Mouse (Mus musculus) erythroblast, embryonic 14.5 days (primary cell): Measurements from ENCODE around the gene Mocs1. TPM values are rescaled to one million over a fixed set of nuclear protein-coding genes. Genes with fewer than 3 reads are reported as not detected.
"Not testable (repeated sequence)": the region's sequence is repeated elsewhere in the genome, so short reads cannot be mapped to it uniquely, and the experiment has no call there.

Experiments
- H3K27me3 ChIP-seq: 2 replicates; pipeline ENCODE4 v1.6.1; 2012; ENCODE audit warnings: inconsistent platforms; ENCODE audit not compliant: control insufficient read depth
- H3K36me3 ChIP-seq: 2 replicates; pipeline ENCODE4 v1.6.1; 2012; ENCODE audit warnings: mild to moderate bottlenecking, inconsistent platforms; ENCODE audit not compliant: control insufficient read depth
- H3K4me1 ChIP-seq: 2 replicates; pipeline ENCODE4 v1.6.1; 2012; ENCODE audit warnings: inconsistent platforms; ENCODE audit not compliant: control insufficient read depth
- H3K4me3 ChIP-seq: replicated peaks from 2 replicates; pipeline ENCODE3; 2012; ENCODE audit warnings: moderate library complexity, mild to moderate bottlenecking, inconsistent platforms
- H3K9me3 ChIP-seq: 2 replicates; pipeline ENCODE4 v1.6.1; 2012; ENCODE audit warnings: low read length, inconsistent platforms, mixed read lengths; ENCODE audit not compliant: control insufficient read depth
- GATA1 ChIP-seq: IDR thresholded peaks from 2 replicates; pipeline ENCODE4 v1.6.1; 2012; ENCODE audit warnings: low read length, inconsistent platforms, mixed read lengths
- TAL1 ChIP-seq: IDR thresholded peaks from 3 replicates; pipeline ENCODE4 v1.6.1; 2012; ENCODE audit warnings: low read length, inconsistent platforms, mixed read lengths
- polyA plus RNA-seq: library from polyadenylated mRNA; stranded (reverse); fragments of >175 nt; gene quantifications from 2 replicates; pipeline ENCODE4 v1.2.3, GENCODE M21; 2012

Gene Mocs1
- polyA plus RNA-seq, 1 experiment = 0.95 TPM

DNA sequence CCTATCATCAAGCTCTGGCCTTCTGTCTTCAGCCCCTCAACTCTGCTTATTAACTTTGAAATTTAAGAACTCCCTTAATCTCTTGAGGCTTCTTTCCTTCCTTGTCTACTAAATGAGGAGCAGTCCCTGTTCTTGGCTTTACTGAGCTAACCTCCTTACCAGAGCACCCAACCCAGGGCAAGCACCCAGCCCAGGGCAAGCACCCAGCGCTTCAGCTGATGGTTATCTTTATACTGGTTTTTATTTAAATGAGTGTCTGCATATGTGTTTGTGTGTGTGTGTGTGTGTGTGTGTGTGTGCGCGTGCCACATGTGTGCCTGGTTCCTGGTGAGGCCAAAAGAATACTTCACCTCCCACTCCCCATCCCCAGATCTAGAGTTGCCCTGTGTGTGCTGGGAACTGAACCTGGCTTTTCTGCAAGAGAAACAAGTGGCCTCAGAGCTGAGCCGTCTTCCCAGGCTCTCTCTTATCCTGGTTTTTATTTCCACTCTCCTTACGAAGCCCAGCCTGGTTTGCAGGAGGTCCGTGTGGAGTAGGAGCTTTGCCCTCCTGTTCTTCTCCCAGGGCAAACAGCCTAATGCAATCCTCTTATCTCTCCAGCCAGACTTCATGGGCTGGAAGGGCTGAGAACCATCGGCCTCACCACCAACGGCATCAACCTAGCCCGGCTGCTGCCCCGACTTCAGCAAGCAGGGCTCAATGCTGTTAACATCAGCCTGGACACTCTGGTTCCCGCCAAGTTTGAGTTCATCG, 10.8 kb downstream of the Mocs1 start:
- Histone ChIP-seq H3K9me3 (peaks cover 7% of the 10 kb centered on the region), H3K4me1 (peaks cover 61% of the 10 kb centered on the region), H3K36me3 (peaks cover 56% of the 10 kb centered on the region), H3K27me3 (no peaks in the 10 kb centered on the region), H3K4me3 (peak overlapping the region; percentile 49)
- TF ChIP-seq TAL1 (peak; percentile 64), GATA1 (peak; percentile 54)

DNA sequence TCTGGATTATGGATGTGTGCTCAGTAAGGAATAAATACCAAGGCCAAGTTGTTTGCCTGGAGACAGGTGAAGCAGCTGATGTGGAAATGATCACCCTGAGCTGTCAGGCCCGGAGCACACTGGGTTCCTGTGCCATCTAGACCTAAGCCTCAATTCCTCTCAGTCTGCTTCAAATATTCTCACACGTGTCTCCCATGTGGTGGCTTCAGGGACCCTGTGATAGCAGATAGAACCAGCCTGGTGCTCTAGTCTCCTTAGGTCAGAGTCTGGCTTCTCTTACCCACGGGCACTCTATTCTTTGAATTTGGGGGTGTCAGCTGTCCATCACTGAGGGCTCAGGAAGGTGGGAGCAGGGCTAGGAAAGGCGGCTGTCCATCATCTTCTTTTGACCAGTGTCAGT, 11.5 kb downstream of the Mocs1 start:
- peaks cover 7% of the 10 kb centered on the region for H3K9me3 ChIP-seq
- TF ChIP-seq GATA1 = no peak
- TF ChIP-seq TAL1 = no peak
- peaks cover 54% of the 10 kb centered on the region for H3K4me1 ChIP-seq
- peaks cover 49% of the 10 kb centered on the region for H3K36me3 ChIP-seq
- peak overlapping the region; percentile 49 for H3K4me3 ChIP-seq
- no peaks in the 10 kb centered on the region for H3K27me3 ChIP-seq

DNA sequence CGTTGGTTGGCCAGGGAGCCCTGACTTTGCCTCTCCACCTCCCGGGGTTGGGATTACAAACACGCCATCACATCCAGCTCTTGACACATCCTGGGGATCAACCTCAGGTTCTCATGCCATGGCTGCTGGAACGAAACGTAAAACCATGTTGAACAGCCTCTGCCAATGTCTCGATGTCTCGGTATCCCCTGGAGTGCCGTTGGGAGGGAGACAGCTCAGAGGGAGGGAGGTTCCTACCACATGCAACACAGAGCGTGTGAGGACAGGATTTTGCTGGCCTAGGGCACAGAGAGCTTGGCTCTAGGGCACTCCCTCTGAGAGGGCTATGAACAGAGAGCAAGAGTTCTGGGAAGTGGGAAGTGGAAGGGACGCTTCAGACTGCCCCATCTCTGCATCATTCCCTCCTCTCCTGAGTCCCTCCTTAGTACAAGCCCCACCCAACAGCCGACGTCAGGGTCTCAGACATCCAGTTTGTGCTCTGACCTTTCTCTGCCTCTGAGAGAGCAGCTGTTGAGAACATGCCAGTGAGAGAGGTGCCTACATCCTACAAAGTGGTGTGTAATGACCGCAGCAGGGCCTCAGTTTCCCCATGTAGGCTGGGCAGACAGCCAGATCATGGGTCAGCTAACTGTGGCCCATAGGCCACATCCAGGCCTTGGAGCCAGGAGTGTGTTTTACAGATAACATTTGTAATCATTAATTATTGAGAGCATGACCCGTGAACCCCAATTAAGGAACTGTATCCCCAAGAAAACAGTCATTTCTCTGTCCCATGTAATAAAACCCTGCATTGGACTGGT, 12.4 kb downstream of the Mocs1 start:
- H3K36me3 ChIP-seq = peaks cover 40% of the 10 kb centered on the region
- TF ChIP-seq GATA1 = no peak
- no peak for TF ChIP-seq TAL1
- H3K4me3 ChIP-seq = no peak overlapping the region
- H3K9me3 ChIP-seq = peaks cover 3% of the 10 kb centered on the region
- peaks cover 46% of the 10 kb centered on the region for H3K4me1 ChIP-seq
- H3K27me3 ChIP-seq = no peaks in the 10 kb centered on the region

DNA sequence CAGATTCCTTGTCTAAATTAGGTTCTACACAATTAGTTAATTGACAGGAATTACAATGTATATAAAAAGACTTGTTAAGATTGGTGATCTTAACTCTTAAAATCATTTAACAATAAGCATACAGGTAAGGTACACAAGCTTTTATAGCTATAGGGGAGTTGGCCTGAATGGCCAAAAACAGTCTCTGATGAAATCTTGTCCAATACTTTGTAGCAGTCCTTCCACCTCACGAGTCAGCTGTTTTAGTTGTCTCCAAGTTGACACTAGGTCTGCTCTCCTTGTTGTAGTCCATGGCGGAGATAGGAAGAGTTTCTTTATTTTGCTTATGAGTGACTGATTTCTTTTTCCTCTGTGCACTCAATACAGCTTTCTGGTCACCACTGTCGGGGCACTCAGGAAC, 14.7 kb downstream of the Mocs1 start:
- H3K4me3 ChIP-seq, H3K27me3 ChIP-seq, H3K9me3 ChIP-seq: not testable (repeated sequence)
- Histone ChIP-seq H3K36me3 (peaks cover 23% of the 10 kb centered on the region), H3K4me1 (peaks cover 30% of the 10 kb centered on the region)

DNA sequence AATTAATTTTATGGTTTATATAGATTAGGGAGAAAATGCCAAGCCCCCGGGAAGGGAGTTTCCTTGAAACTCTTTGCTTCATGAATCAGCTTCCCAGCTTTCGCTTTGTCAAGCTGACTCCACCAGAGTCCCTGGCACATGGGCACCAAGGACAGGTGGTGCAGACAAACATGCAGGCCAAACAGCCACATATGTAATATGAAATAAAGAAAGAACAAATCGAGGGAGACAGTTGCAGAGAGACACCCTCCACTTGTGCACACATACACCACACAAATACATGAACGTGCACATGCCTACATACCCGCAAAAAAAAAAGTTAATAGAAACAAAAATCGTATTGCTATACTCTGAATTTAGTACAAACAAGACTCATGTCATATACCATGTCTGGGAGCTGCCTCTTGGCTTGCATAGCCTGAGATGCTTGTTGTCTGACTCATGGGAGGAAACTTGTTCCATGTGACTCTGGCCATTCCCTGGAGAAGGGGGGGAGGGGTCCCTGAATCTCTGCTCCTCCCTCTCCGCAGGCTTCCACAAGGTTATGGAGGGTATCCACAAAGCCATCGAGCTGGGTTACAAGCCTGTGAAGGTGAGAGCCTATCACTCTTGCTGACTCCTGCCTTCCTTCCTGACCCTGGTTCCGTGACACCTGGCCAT, 20.5 kb downstream of the Mocs1 start:
- TF ChIP-seq TAL1 = no peak
- TF ChIP-seq GATA1 = no peak
- Histone ChIP-seq H3K36me3 (peaks cover 49% of the 10 kb centered on the region), H3K9me3 (no peaks in the 10 kb centered on the region), H3K4me1 (peaks cover 2% of the 10 kb centered on the region), H3K27me3 (no peaks in the 10 kb centered on the region), H3K4me3 (no peak overlapping the region)

DNA sequence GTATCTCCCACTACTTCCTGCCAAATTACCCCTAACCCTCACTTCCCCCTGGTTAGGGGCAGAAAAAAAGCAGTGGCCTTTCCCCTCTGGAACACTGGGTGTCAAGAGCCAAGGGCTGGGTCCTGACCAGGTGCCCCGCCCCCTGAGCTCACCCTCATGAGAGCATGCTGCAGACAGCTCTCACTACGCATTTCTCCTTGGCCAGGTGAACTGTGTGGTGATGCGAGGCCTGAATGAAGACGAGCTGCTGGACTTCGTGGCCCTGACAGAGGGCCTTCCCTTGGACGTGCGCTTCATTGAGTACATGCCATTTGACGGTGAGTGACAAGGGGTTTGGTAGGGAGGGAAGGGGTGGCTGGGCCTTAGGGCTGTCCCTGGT, 21.1 kb downstream of the Mocs1 start:
- Histone ChIP-seq H3K4me1 (peaks cover 2% of the 10 kb centered on the region), H3K4me3 (no peak overlapping the region), H3K27me3 (no peaks in the 10 kb centered on the region), H3K36me3 (peaks cover 54% of the 10 kb centered on the region), H3K9me3 (no peaks in the 10 kb centered on the region)
- TF ChIP-seq TAL1 (no peak), GATA1 (no peak)

DNA sequence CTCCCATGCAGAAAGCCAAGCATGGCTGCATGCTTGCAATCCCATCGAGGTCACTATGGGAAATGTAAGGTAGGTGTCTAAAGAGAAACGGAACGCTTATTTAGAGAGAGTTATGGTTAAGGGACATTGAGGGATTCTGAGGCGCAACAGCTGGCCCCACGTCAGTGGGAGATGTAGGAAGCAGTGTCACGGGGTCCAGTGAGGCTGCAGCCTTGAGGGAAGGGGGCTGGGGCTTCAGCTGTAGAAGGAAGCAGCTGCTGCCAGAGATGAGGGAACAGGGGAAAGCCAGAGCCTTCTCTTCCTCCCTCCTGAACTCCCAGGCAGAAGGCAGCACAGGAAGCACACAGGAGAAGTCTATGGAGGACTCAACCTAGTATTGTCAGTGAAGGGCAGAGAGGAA, 22.8 kb downstream of the Mocs1 start:
- Histone ChIP-seq H3K36me3 (peaks cover 69% of the 10 kb centered on the region), H3K4me1 (peaks cover 2% of the 10 kb centered on the region), H3K9me3 (no peaks in the 10 kb centered on the region), H3K27me3 (no peaks in the 10 kb centered on the region), H3K4me3 (no peak overlapping the region)
- TF ChIP-seq GATA1 (no peak), TAL1 (no peak)

DNA sequence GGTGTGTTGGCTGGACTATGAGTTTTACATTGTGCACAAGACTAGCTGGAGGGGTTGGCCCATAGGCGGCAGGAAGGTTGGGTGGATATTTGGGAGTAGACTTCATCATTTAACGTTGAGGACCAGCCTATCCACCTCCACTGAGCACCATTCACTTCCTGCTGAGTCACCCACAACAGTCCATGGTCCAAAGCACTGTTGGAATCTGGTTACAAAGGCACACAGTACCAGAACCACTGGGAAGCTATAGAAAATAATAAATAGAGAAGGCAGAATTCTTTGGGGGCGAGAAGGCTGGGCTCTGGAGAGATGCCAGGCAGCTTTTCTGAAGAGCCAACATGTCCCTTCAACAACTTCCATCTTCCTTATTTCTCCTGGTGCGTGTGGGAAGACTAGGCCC, 28.2 kb downstream of the Mocs1 start:
- Histone ChIP-seq H3K9me3 (no peaks in the 10 kb centered on the region), H3K4me3 (no peak overlapping the region), H3K36me3 (peaks cover 44% of the 10 kb centered on the region), H3K4me1 (peaks cover 16% of the 10 kb centered on the region), H3K27me3 (no peaks in the 10 kb centered on the region)
- TF ChIP-seq TAL1 = no peak
- TF ChIP-seq GATA1 = no peak

DNA sequence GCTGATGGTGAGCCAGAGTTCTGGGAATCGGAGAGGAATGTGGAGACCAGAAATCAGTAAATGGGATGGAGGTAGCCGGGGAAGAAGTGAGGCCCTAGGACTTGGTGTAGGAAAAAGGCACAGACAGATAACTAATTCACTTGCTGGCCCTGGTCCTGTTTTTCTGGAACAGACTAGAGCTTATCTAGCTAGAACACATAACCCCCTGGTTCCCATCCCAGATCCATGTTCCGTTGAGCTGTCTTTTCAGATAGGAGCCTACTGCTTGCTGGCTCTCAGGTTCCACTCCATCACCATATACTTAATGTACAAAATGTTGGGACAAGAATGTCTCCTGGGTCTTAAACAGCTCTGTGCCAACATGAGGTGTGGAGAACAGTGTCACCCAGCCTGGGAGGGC, 29.7 kb downstream of the Mocs1 start:
- Histone ChIP-seq H3K4me1 (peaks cover 16% of the 10 kb centered on the region), H3K9me3 (no peaks in the 10 kb centered on the region), H3K36me3 (peaks cover 30% of the 10 kb centered on the region), H3K27me3 (no peaks in the 10 kb centered on the region), H3K4me3 (no peak overlapping the region)
- no peak for TF ChIP-seq TAL1
- no peak for TF ChIP-seq GATA1
